Mouse (Mus musculus) limb, embryonic 14.5 days (tissue): ENCODE data around the gene Gfm2. TPM values are rescaled to one million over a fixed set of nuclear protein-coding genes. Genes with fewer than 3 reads are reported as not detected.

Experiments used
- ATAC-seq: fragments of 200-750 bp; cut with Nextera tagmentation; 2 replicates; pipeline ENCODE4 v1.8.0; 2017; ENCODE audit warnings: low read depth, moderate number of reproducible peaks, moderate TSS enrichment; ENCODE audit not compliant: low FRiP score
- DNase-seq: peaks from one replicate; pipeline ENCODE4 v3.0.0-alpha.2; 2015; ENCODE audit warnings: low spot score
- H3K27ac ChIP-seq: fragments of 300-500 bp; sonication (generic); replicated peaks from 2 replicates; pipeline ENCODE4 v1.5.1; 2014; ENCODE audit warnings: low read depth, mild to moderate bottlenecking, low read length, moderate library complexity, mixed read lengths
- H3K27me3 ChIP-seq: fragments of 300-500 bp; sonication (generic); 2 replicates; pipeline ENCODE4 v1.6.1; 2014; ENCODE audit warnings: low read length, mixed read lengths; ENCODE audit not compliant: control insufficient read depth, insufficient read depth
- H3K36me3 ChIP-seq: fragments of 300-500 bp; sonication (generic); 2 replicates; pipeline ENCODE4 v1.6.1; 2014; ENCODE audit warnings: mild to moderate bottlenecking, low read length, moderate library complexity, mixed read lengths; ENCODE audit not compliant: control insufficient read depth, insufficient read depth
- H3K4me1 ChIP-seq: fragments of 300-500 bp; sonication (generic); 2 replicates; pipeline ENCODE4 v1.6.1; 2014; ENCODE audit warnings: antibody characterized with exemption, low read length, mixed read lengths; ENCODE audit not compliant: control insufficient read depth, insufficient read depth
- H3K4me2 ChIP-seq: fragments of 300-500 bp; sonication (generic); replicated peaks from 2 replicates; pipeline ENCODE4 v1.6.1; 2014; ENCODE audit warnings: low read depth, mild to moderate bottlenecking, low read length, moderate library complexity; ENCODE audit not compliant: severe bottlenecking
- H3K4me3 ChIP-seq: fragments of 300-500 bp; sonication (generic); replicated peaks from 2 replicates; pipeline ENCODE4 v1.5.1; 2014; ENCODE audit warnings: low read length
- H3K9ac ChIP-seq: fragments of 300-500 bp; sonication (generic); 2 replicates; pipeline ENCODE4 v1.6.1; 2014; ENCODE audit warnings: mild to moderate bottlenecking, low read depth, low read length, moderate library complexity; ENCODE audit not compliant: severe bottlenecking
- H3K9me3 ChIP-seq: fragments of 300-500 bp; sonication (generic); 2 replicates; pipeline ENCODE4 v1.6.1; 2016; ENCODE audit warnings: low read length; ENCODE audit not compliant: control insufficient read depth
- POLR2A ChIP-seq: fragments of 200-500 bp; IDR thresholded peaks from 2 replicates; pipeline ENCODE4 v1.8.0; 2012; ENCODE audit warnings: inconsistent platforms, mild to moderate bottlenecking, moderate library complexity, borderline replicate concordance; ENCODE audit not compliant: insufficient read depth, insufficient read length; ENCODE audit errors: extremely low read depth
- WGBS: fragments of 180-500 bp; shearing (Covaris S2); extraction: QIAGEN DNeasy Blood & Tissue Kit; methylation state at CpG from one replicate; pipeline ENCODE4 v1.1.7; 2014; 5-methylcytosine and 5-hydroxymethylcytosine counted together
- polyA plus RNA-seq, 2 experiments: library from polyadenylated mRNA; depleted of rRNA in 1 of 2; stranded (reverse) in 1 of 2; unstranded in 1 of 2; fragments of >200 nt; fragmentation: Nextera tagmentation in 1 of 2; extraction: Ambion mirVana in 1 of 2; gene quantifications; 2 replicates each; pipeline versions ENCODE4 v1.2.1 to v1.2.3; 2012 to 2014

Gfm2 gene
- polyA plus RNA-seq, 2 experiments: 26.9 to 28.2 TPM

GRCm38 (mm10) chr13:97182821-97183220 lies 45.1 kb downstream of the Gfm2 start:
- H3K4me1 ChIP-seq: no peaks in the 10 kb centered on the region
- no peak for TF ChIP-seq POLR2A
- H3K36me3 ChIP-seq: peaks cover 40% of the 10 kb centered on the region
- H3K27ac ChIP-seq: no peak overlapping the region
- no peak overlapping the region for H3K4me3 ChIP-seq
- H3K27me3 ChIP-seq: no peaks in the 10 kb centered on the region
- ATAC-seq (no peak), DNase-seq (no peak)
- no peak overlapping the region for H3K9ac ChIP-seq
- H3K4me2 ChIP-seq: no peak overlapping the region
- WGBS: 68% methylated on average over 4 of the region's 4 CpGs
- no peaks in the 10 kb centered on the region for H3K9me3 ChIP-seq

GRCm38 (mm10) chr13:97184168-97184567 lies 46.4 kb downstream of the Gfm2 start:
- H3K36me3 ChIP-seq: peaks cover 29% of the 10 kb centered on the region
- no peak overlapping the region for H3K27ac ChIP-seq
- no peak overlapping the region for H3K4me3 ChIP-seq
- ATAC-seq (no peak), DNase-seq (no peak)
- H3K27me3 ChIP-seq: no peaks in the 10 kb centered on the region
- no peaks in the 10 kb centered on the region for H3K9me3 ChIP-seq
- H3K4me2 ChIP-seq: no peak overlapping the region
- 91% methylated on average over 2 of the region's 2 CpGs for WGBS
- no peak for TF ChIP-seq POLR2A
- no peaks in the 10 kb centered on the region for H3K4me1 ChIP-seq
- no peak overlapping the region for H3K9ac ChIP-seq

DNA sequence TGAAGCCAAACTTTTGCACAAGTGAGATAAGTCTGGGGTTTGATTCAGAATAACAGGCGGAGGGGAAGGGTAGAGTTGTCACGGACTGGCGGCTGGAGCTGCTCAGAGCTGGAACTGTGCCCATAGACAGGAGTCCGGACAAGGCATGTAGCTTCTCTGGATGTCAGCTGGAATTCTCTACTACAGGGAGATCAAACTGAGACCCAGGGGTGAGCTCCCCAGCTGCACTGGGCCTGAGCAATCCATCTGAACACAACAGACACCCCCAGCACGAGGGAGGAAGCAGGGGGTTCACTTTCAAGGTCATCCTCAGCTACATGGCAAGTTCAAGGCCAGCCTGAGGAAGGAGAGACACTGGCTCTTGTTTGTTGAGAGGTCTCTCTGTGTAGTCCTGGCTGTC lies 46.9 kb downstream of the Gfm2 start:
- Histone ChIP-seq H3K4me3 (no peak overlapping the region), H3K9ac (no peak overlapping the region), H3K4me1 (no peaks in the 10 kb centered on the region), H3K36me3 (peaks cover 26% of the 10 kb centered on the region), H3K27me3 (no peaks in the 10 kb centered on the region), H3K4me2 (no peak overlapping the region), H3K27ac (no peak overlapping the region), H3K9me3 (no peaks in the 10 kb centered on the region)
- ATAC-seq (no peak), DNase-seq (no peak)
- 78% methylated on average over 5 of the region's 5 CpGs for WGBS
- TF ChIP-seq POLR2A: no peak

DNA sequence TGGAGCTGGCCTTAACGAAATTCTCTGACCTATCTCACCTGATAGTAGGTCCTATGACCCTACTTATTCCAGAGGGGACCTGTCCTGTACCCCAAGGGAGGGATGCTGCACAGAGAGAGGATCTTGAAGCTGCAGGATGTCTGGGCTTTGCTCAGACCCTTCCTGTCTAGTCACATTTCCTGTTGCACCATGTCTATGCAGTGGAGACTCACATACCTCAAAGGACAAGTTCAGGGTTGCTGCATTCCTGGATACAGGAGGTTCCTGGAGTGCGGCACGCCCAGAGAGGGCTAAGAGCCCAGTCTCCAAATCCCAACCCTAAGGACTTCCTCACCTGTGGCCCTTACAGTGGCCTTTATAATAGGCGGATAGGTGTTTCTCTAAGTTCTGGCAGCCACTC lies 48.6 kb downstream of the Gfm2 start:
- WGBS: 81% methylated on average over 4 of the region's 4 CpGs
- Histone ChIP-seq H3K9ac (no peak overlapping the region), H3K36me3 (peaks cover 18% of the 10 kb centered on the region; the same call in 1 of the 2 replicates), H3K4me1 (no peaks in the 10 kb centered on the region), H3K4me3 (no peak overlapping the region), H3K27ac (no peak overlapping the region), H3K9me3 (no peaks in the 10 kb centered on the region), H3K27me3 (no peaks in the 10 kb centered on the region), H3K4me2 (no peak overlapping the region)
- DNase-seq (no peak), ATAC-seq (no peak)
- TF ChIP-seq POLR2A: no peak

GRCm38 (mm10) chr13:97187693-97188092 lies 50.0 kb downstream of the Gfm2 start:
- no peak overlapping the region for H3K9ac ChIP-seq
- H3K4me2 ChIP-seq: no peak overlapping the region
- peaks cover 13% of the 10 kb centered on the region; the same call in 1 of the 2 replicates for H3K36me3 ChIP-seq
- H3K4me3 ChIP-seq: no peak overlapping the region
- DNase-seq: no peak
- H3K27me3 ChIP-seq: no peaks in the 10 kb centered on the region
- no peak for ATAC-seq
- H3K27ac ChIP-seq: no peak overlapping the region
- no peaks in the 10 kb centered on the region for H3K9me3 ChIP-seq
- no peak for TF ChIP-seq POLR2A
- WGBS: 84% methylated on average over 5 of the region's 5 CpGs
- no peaks in the 10 kb centered on the region for H3K4me1 ChIP-seq

GRCm38 (mm10) chr13:97192649-97193048 lies 54.9 kb downstream of the Gfm2 start:
- no peaks in the 10 kb centered on the region for H3K27me3 ChIP-seq
- 86% methylated on average over 11 of the region's 11 CpGs for WGBS
- ATAC-seq (no peak), DNase-seq (no peak)
- H3K4me1 ChIP-seq: peaks cover 3% of the 10 kb centered on the region; the same call in 1 of the 2 replicates
- no peak overlapping the region for H3K4me2 ChIP-seq
- no peak for TF ChIP-seq POLR2A
- H3K4me3 ChIP-seq: no peak overlapping the region
- no peaks in the 10 kb centered on the region for H3K9me3 ChIP-seq
- H3K27ac ChIP-seq: no peak overlapping the region
- H3K9ac ChIP-seq: no peak overlapping the region
- 0 out of 2 replicates have a peak, but pooled peaks cover 3% of the 10 kb centered on the region for H3K36me3 ChIP-seq
